Mouse (Mus musculus) MEL (cell line): ENCODE data around the gene Fkbp5. TPM values are rescaled to one million over a fixed set of nuclear protein-coding genes. Genes with fewer than 3 reads are reported as not detected.

Source experiments
- DNase-seq: peaks from one replicate; pipeline ENCODE4 v3.0.0; 2011; ENCODE audit warnings: low read depth, low spot score
- H3K27ac ChIP-seq: 2 replicates; pipeline ENCODE4 v1.5.1; 2012; ENCODE audit warnings: low read depth, mild to moderate bottlenecking, control low read depth, low read length, moderate library complexity; ENCODE audit not compliant: control insufficient read depth
- H3K27me3 ChIP-seq, 2 experiments: fragments of 150-350 bp in 1 of 2; sonication (generic) in 1 of 2; 2 replicates each; pipeline ENCODE4 v1.6.1; 2012; ENCODE audit warnings: low read length in 2 of 2, mild to moderate bottlenecking in 2 of 2, improper control_type of control experiment in 1 of 2, moderate library complexity in 1 of 2; ENCODE audit not compliant: insufficient read depth in 2 of 2, control insufficient read depth in 1 of 2
- H3K36me3 ChIP-seq, 2 experiments: 2 replicates each; pipeline ENCODE4 v1.6.1; 2012 to 2014; ENCODE audit warnings: low read length in 2 of 2, improper control_type of control experiment in 1 of 2, inconsistent platforms in 1 of 2, mild to moderate bottlenecking in 1 of 2; ENCODE audit not compliant: insufficient read depth in 2 of 2, control insufficient read depth in 1 of 2
- H3K4me1 ChIP-seq, 2 experiments: fragments of 150-350 bp in 1 of 2; sonication (generic) in 1 of 2; 2 replicates each; pipeline ENCODE4 v1.6.1; 2012; ENCODE audit warnings: low read length in 2 of 2, improper control_type of control experiment in 1 of 2, mild to moderate bottlenecking in 1 of 2; ENCODE audit not compliant: insufficient read depth in 2 of 2, control insufficient read depth in 1 of 2
- H3K4me3 ChIP-seq, 2 experiments: fragments of 150-350 bp in 1 of 2; sonication (generic) in 1 of 2; 2 replicates each; pipeline ENCODE4 v1.5.1; 2012; ENCODE audit warnings: low read depth in 2 of 2, low read length in 2 of 2, mild to moderate bottlenecking in 2 of 2, moderate library complexity in 2 of 2, control low read depth in 1 of 2, improper control_type of control experiment in 1 of 2; ENCODE audit not compliant: control insufficient read depth in 1 of 2, insufficient read depth in 1 of 2
- H3K79me2 ChIP-seq: 2 replicates; pipeline ENCODE4 v1.6.1; 2012; ENCODE audit warnings: mild to moderate bottlenecking, low read length, moderate library complexity; ENCODE audit not compliant: control insufficient read depth, poor library complexity, insufficient read depth
- H3K9ac ChIP-seq: 2 replicates; pipeline ENCODE4 v1.6.1; 2012; ENCODE audit warnings: low read depth, mild to moderate bottlenecking, control low read depth, low read length, moderate library complexity; ENCODE audit not compliant: control insufficient read depth, poor library complexity, severe bottlenecking
- H3K9me3 ChIP-seq: fragments of 150-350 bp; sonication (generic); replicated peaks from 2 replicates; pipeline ENCODE4 v1.6.1; 2012; ENCODE audit warnings: mild to moderate bottlenecking, low read length, improper control_type of control experiment, moderate library complexity; ENCODE audit not compliant: insufficient read depth
- BHLHE40 ChIP-seq: IDR thresholded peaks from 2 replicates; pipeline ENCODE4 v1.6.1; 2012; ENCODE audit warnings: low read depth, mild to moderate bottlenecking, inconsistent platforms, low read length, improper control_type of control experiment, borderline replicate concordance
- CHD1 ChIP-seq: IDR thresholded peaks from 2 replicates; pipeline ENCODE4 v1.6.1; 2012; ENCODE audit warnings: low read depth, mild to moderate bottlenecking, inconsistent platforms, low read length, improper control_type of control experiment
- CHD2 ChIP-seq: IDR thresholded peaks from 2 replicates; pipeline ENCODE4 v1.6.1; 2011; ENCODE audit warnings: low read length, improper control_type of control experiment
- CTCF ChIP-seq, 3 experiments: IDR thresholded peaks in 2 of 3; conservative IDR thresholded peaks in 1 of 3; 2 replicates each; pipeline ENCODE4 v1.5.1; 2011 to 2012; ENCODE audit warnings: low read length in 3 of 3, low read depth in 2 of 3, mild to moderate bottlenecking in 2 of 3, improper control_type of control experiment in 1 of 3, inconsistent platforms in 1 of 3, mixed read lengths in 1 of 3, moderate library complexity in 1 of 3; ENCODE audit not compliant: control insufficient read depth in 1 of 3, insufficient read depth in 1 of 3, poor library complexity in 1 of 3, severe bottlenecking in 1 of 3
- E2F4 ChIP-seq: IDR thresholded peaks from 2 replicates; pipeline ENCODE4 v1.6.1; 2011; ENCODE audit warnings: low read depth, low read length, improper control_type of control experiment, borderline replicate concordance
- ELF1 ChIP-seq: IDR thresholded peaks from 2 replicates; pipeline ENCODE4 v1.6.1; 2014; ENCODE audit warnings: low read depth, mild to moderate bottlenecking, inconsistent platforms, low read length, improper control_type of control experiment, moderate library complexity
- EP300 ChIP-seq, 2 experiments: IDR thresholded peaks; 2 replicates each; pipeline ENCODE4 v1.6.1; 2011; ENCODE audit warnings: improper control_type of control experiment in 2 of 2, low read length in 2 of 2, low read depth in 1 of 2, mild to moderate bottlenecking in 1 of 2
- ETS1 ChIP-seq: IDR thresholded peaks from 2 replicates; pipeline ENCODE4 v1.6.1; 2012; ENCODE audit warnings: low read depth, mild to moderate bottlenecking, inconsistent platforms, low read length, improper control_type of control experiment, moderate library complexity
- GATA1 ChIP-seq: IDR thresholded peaks from 2 replicates; pipeline ENCODE4 v1.6.1; 2011; ENCODE audit warnings: low read depth, low read length, improper control_type of control experiment
- JUND ChIP-seq: IDR thresholded peaks from 2 replicates; pipeline ENCODE4 v1.6.1; 2011; ENCODE audit warnings: low read depth, mild to moderate bottlenecking, improper control_type of control experiment, low read length
- KAT2A ChIP-seq: conservative IDR thresholded peaks from 2 replicates; pipeline ENCODE4 v1.6.1; 2012; ENCODE audit warnings: low read depth, low read length, improper control_type of control experiment, inconsistent platforms
- MAFK ChIP-seq: IDR thresholded peaks from 2 replicates; pipeline ENCODE4 v1.6.1; 2011; ENCODE audit warnings: low read depth, mild to moderate bottlenecking, low read length, improper control_type of control experiment, borderline replicate concordance
- MAX ChIP-seq: IDR thresholded peaks from 2 replicates; pipeline ENCODE4 v1.6.1; 2011; ENCODE audit warnings: low read length, improper control_type of control experiment
- MAZ ChIP-seq: IDR thresholded peaks from 2 replicates; pipeline ENCODE4 v1.6.1; 2012; ENCODE audit warnings: low read depth, mild to moderate bottlenecking, inconsistent platforms, low read length, improper control_type of control experiment
- MEF2A ChIP-seq: IDR thresholded peaks from 2 replicates; pipeline ENCODE4 v1.6.1; 2014; ENCODE audit warnings: low read depth, mild to moderate bottlenecking, inconsistent platforms, low read length, improper control_type of control experiment; ENCODE audit not compliant: poor library complexity, insufficient replicate concordance, severe bottlenecking; ENCODE audit errors: extremely low read depth
- MXI1 ChIP-seq: IDR thresholded peaks from 2 replicates; pipeline ENCODE4 v1.6.1; 2011; ENCODE audit warnings: mild to moderate bottlenecking, low read depth, low read length, improper control_type of control experiment
- MYB ChIP-seq: IDR thresholded peaks from 2 replicates; pipeline ENCODE4 v1.6.1; 2011; ENCODE audit warnings: mild to moderate bottlenecking, low read depth, low read length, improper control_type of control experiment
- MYC ChIP-seq: IDR thresholded peaks from 2 replicates; pipeline ENCODE4 v1.6.1; 2011; ENCODE audit warnings: low read depth, mild to moderate bottlenecking, low read length, improper control_type of control experiment, moderate library complexity
- NRF1 ChIP-seq: IDR thresholded peaks from 2 replicates; pipeline ENCODE4 v1.6.1; 2014; ENCODE audit warnings: low read depth, mild to moderate bottlenecking, inconsistent platforms, low read length, improper control_type of control experiment, moderate library complexity; ENCODE audit not compliant: poor library complexity, insufficient read depth, severe bottlenecking
- POLR2A ChIP-seq, 2 experiments: IDR thresholded peaks; 2 replicates each; pipeline ENCODE4 v1.6.1; 2011 to 2012; ENCODE audit warnings: low read length in 2 of 2, mild to moderate bottlenecking in 2 of 2, control low read depth in 1 of 2, improper control_type of control experiment in 1 of 2, low read depth in 1 of 2, moderate library complexity in 1 of 2; ENCODE audit not compliant: control insufficient read depth in 1 of 2, insufficient read depth in 1 of 2, poor library complexity in 1 of 2
- POLR2AphosphoS2 ChIP-seq: IDR thresholded peaks from 2 replicates; pipeline ENCODE4 v1.6.1; 2011; ENCODE audit warnings: low read length, improper control_type of control experiment
- POLR2AphosphoS5 ChIP-seq: IDR thresholded peaks from 2 replicates; pipeline ENCODE4 v1.6.1; 2012; ENCODE audit warnings: low read depth, borderline replicate concordance, mild to moderate bottlenecking, inconsistent platforms, low read length, moderate library complexity, mixed read lengths
- RAD21 ChIP-seq: IDR thresholded peaks from 2 replicates; pipeline ENCODE4 v1.6.1; 2011; ENCODE audit warnings: mild to moderate bottlenecking, low read depth, low read length, improper control_type of control experiment
- SMC3 ChIP-seq: IDR thresholded peaks from 2 replicates; pipeline ENCODE4 v1.6.1; 2011; ENCODE audit warnings: low read depth, low read length, improper control_type of control experiment
- TBP ChIP-seq: IDR thresholded peaks from 2 replicates; pipeline ENCODE4 v1.8.0; 2011; ENCODE audit warnings: low read depth, low read length, improper control_type of control experiment
- TCF12 ChIP-seq: IDR thresholded peaks from 2 replicates; pipeline ENCODE4 v1.6.1; 2014; ENCODE audit warnings: low read depth, mild to moderate bottlenecking, inconsistent platforms, low read length, improper control_type of control experiment, moderate library complexity
- UBTF ChIP-seq: IDR thresholded peaks from 2 replicates; pipeline ENCODE4 v1.6.1; 2012; ENCODE audit warnings: low read depth, mild to moderate bottlenecking, inconsistent platforms, low read length, improper control_type of control experiment, moderate library complexity, borderline replicate concordance; ENCODE audit not compliant: insufficient read depth
- USF2 ChIP-seq, 2 experiments: IDR thresholded peaks; 2 replicates each; pipeline ENCODE4 v1.6.1; 2011 to 2012; ENCODE audit warnings: improper control_type of control experiment in 2 of 2, low read length in 2 of 2, borderline replicate concordance in 1 of 2, inconsistent platforms in 1 of 2, low read depth in 1 of 2, mild to moderate bottlenecking in 1 of 2; ENCODE audit not compliant: insufficient read depth in 1 of 2
- ZC3H11A ChIP-seq: IDR thresholded peaks from 2 replicates; pipeline ENCODE4 v1.6.1; 2012; ENCODE audit warnings: low read depth, mild to moderate bottlenecking, inconsistent platforms, low read length, improper control_type of control experiment
- ZKSCAN1 ChIP-seq: IDR thresholded peaks from 2 replicates; pipeline ENCODE4 v1.6.1; 2012; ENCODE audit warnings: low read depth, mild to moderate bottlenecking, inconsistent platforms, low read length, improper control_type of control experiment, moderate library complexity
- ZNF384 ChIP-seq: IDR thresholded peaks from 2 replicates; pipeline ENCODE4 v1.6.1; 2012; ENCODE audit warnings: low read depth, mild to moderate bottlenecking, inconsistent platforms, low read length, improper control_type of control experiment
- polyA plus RNA-seq, 2 experiments: library from polyadenylated mRNA; stranded (reverse) in 1 of 2; unstranded in 1 of 2; fragments of >175 nt in 1 of 2; fragments of >200 nt in 1 of 2; gene quantifications; 2 replicates each; pipeline versions ENCODE4 v1.2.1 to v1.2.4; 2012; ENCODE audit warnings: low replicate concordance in 2 of 2, low read depth in 1 of 2; ENCODE audit not compliant: insufficient read length in 2 of 2, insufficient read depth in 1 of 2, missing spikeins in 1 of 2
- total RNA-seq: library from RNA; depleted of rRNA; stranded (reverse); fragments of 300-350 nt; gene quantifications from 2 replicates; pipeline ENCODE4 v1.2.3, GENCODE M21; 2012

Gene Fkbp5
- total and polyA plus RNA-seq, 3 experiments, result 16.6 to 184 (median 44.3) TPM

DNA sequence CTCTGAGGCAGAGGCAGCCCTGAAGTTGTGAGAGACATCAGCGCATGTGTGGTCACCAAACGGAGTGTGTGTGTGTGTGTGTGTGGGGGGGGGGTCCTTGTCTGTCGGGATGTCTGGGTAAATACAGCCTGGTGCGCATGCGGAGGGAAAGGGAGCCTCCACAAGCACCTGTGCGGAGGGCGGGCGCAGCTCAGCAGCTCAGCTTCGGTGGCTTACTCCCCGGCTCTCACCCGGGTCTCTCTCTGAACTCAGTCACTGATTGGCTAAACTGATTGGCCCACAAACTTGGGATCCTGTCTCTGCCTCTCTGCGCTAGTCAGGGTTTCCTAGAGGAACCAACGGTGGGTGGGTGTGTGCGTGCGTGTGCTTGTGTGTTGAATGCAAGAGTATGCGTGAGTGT lies 142.8 kb downstream of the Fkbp5 start:
- Histone ChIP-seq H3K9ac (peak overlapping the region; percentile 31), H3K36me3 (peaks cover 0 to 11% of the 10 kb centered on the region in 2 experiments; a peak in 2 of 4 replicates), H3K79me2 (no peaks in the 10 kb centered on the region), H3K27ac (0 out of 2 replicates have a peak overlapping the region, but pooled peaks have one; percentile 5), H3K9me3 (no peaks in the 10 kb centered on the region), H3K4me3 (peak overlapping the region; percentile 26 to 38), H3K4me1 (peaks cover 0 to 24% of the 10 kb centered on the region in 2 experiments; a peak in 3 of 4 replicates), H3K27me3 (no peaks in the 10 kb centered on the region)
- peak; percentile 69 for DNase-seq
- TF ChIP-seq NRF1 (peak; percentile 69), TCF12 (no peak)

DNA sequence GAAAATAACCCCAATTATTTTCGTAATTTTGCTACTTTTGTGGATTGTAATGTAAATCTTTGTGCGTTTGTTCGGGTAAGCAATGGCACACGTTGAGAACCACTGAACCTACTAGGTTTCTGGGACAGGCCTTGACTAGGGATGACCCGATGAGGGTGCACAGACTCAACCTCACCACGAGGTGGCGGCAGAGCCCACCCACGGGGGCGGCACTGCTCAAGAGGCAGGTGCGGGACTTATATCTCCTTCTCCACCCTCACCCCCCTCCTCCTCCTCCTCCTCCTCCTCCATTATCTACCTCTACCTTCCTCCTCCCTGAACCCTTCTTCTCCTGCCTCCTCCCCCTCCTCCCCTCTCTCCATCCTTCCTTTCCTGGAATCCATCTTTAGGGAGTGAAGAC lies 143.5 kb downstream of the Fkbp5 start:
- peak overlapping the region; percentile 26 to 38 for H3K4me3 ChIP-seq
- peak overlapping the region; percentile 5; the same call in 1 of the 2 replicates for H3K27ac ChIP-seq
- no peaks in the 10 kb centered on the region for H3K27me3 ChIP-seq
- peaks cover 0 to 24% of the 10 kb centered on the region in 2 experiments; a peak in 3 of 4 replicates for H3K4me1 ChIP-seq
- peak; percentile 89 for DNase-seq
- peaks cover 0 to 11% of the 10 kb centered on the region in 2 experiments; a peak in 2 of 4 replicates for H3K36me3 ChIP-seq
- peak overlapping the region; percentile 31 for H3K9ac ChIP-seq
- H3K79me2 ChIP-seq, result no peaks in the 10 kb centered on the region
- H3K9me3 ChIP-seq, result no peaks in the 10 kb centered on the region
- TF ChIP-seq JUND (no peak), MYC (no peak), E2F4 (no peak), POLR2A (IDR thresholded peaks at IDR 0.05; ENCODE audit: control insufficient read depth in 1 of 2, insufficient read depth in 1 of 2, low read depth in 1 of 2, low read length in 2 of 2, poor library complexity in 1 of 2) (no peak), MAZ (peak; percentile 84; the same call in 1 of the 2 replicates), KAT2A (no peak), USF2 (IDR thresholded peaks at IDR 0.05; ENCODE audit: borderline replicate concordance in 1 of 2, insufficient read depth in 1 of 2, low read depth in 1 of 2, low read length in 2 of 2) (no peak), MAFK (no peak), POLR2AphosphoS2 (no peak), ZC3H11A (peak; percentile 73), MXI1 (no peak), MAX (0 out of 2 replicates have a peak, but pooled peaks have one; percentile 21), CTCF (IDR thresholded peaks at IDR 0.05 in 2 of 3, conservative IDR thresholded peaks at IDR 0.05 in 1 of 3; ENCODE audit: control insufficient read depth in 1 of 3, insufficient read depth in 1 of 3, low read depth in 2 of 3, low read length in 3 of 3, poor library complexity in 1 of 3, severe bottlenecking in 1 of 3) (peak; percentile 93 to 97 (median 95)), GATA1 (no peak), ETS1 (no peak), ZKSCAN1 (no peak), MYB (no peak), MEF2A (no peak), ELF1 (no peak), UBTF (no peak), ZNF384 (no peak), NRF1 (no peak), POLR2AphosphoS5 (no peak), SMC3 (peak; percentile 87), BHLHE40 (no peak), RAD21 (peak; percentile 83), CHD1 (no peak), TBP (no peak), TCF12 (0 out of 2 replicates have a peak, but pooled peaks have one; percentile 14), EP300 (IDR thresholded peaks at IDR 0.05; ENCODE audit: low read depth in 1 of 2, low read length in 2 of 2) (no peak), CHD2 (no peak)
